8 mouse cellular contexts compared by ENCODE assay signal in the genomic region with DNA sequence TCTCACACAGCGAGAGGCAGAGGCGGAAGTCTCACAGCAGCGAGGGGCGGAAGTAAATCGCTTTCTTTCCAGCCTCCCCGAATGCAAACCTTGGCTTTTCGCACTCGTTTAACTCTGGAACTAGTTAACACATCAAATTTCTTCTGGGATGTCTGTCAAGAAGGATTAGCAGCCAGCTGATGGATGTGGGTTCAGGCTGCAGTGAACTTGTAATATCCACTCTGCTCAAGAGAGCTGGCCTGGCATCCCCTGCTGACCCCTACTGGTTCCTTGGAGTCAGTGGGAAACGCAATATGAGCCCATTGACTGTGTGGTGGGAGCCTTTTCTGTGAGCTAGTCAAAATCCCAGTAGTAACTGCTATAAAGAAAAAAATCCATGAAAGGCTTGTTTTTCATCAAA.
DNase-seq lines count a peak whose midpoint lies in the region; ATAC-seq and TF ChIP-seq lines count a peak whose summit lies in the region.

No protein-coding gene starts in this region.

- no peaks in the 10 kb centered on the region for H3K27me3 ChIP-seq in forebrain, embryonic 13.5 days
- no peaks in the 10 kb centered on the region; the same call in 1 of the 2 replicates for H3K27me3 ChIP-seq in limb, embryonic 14.5 days (ENCODE audit: control insufficient read depth, insufficient read depth, low read length)

- DNase-seq in kidney, postnatal 4 days: peak; percentile 20 to 37
- DNase-seq in kidney, adult 8-10 months: no peak
- peak; percentile 53 for DNase-seq in limb, embryonic 14.5 days (ENCODE audit: low spot score)
- DNase-seq in retina, postnatal 1 day: peak; percentile 50
- DNase-seq in thymus, postnatal 25 days: no peak
- no peak for DNase-seq in urinary bladder, postnatal 25 days (ENCODE audit: low spot score)
- no peak for DNase-seq in right cerebral cortex, adult 2 months (ENCODE audit: low spot score in 2 of 2)

- no peak for ATAC-seq in forebrain, embryonic 13.5 days
- no peak for ATAC-seq in limb, embryonic 14.5 days (ENCODE audit: low FRiP score, low read depth)

- no peaks in the 10 kb centered on the region for H3K36me3 ChIP-seq in forebrain, embryonic 13.5 days (ENCODE audit: poor library complexity, severe bottlenecking)
- no peaks in the 10 kb centered on the region for H3K36me3 ChIP-seq in limb, embryonic 14.5 days (ENCODE audit: control insufficient read depth, insufficient read depth, low read length)

- H3K4me2 ChIP-seq in forebrain, embryonic 13.5 days: peak overlapping the region; percentile 29
- H3K4me2 ChIP-seq in limb, embryonic 14.5 days (replicated peaks; ENCODE audit: low read depth, low read length, severe bottlenecking): peak overlapping the region; percentile 37

- H3K27ac ChIP-seq in forebrain, embryonic 13.5 days: no peak overlapping the region
- no peak overlapping the region for H3K27ac ChIP-seq in limb, embryonic 14.5 days (replicated peaks; ENCODE audit: low read depth, low read length)

- no peak overlapping the region for H3K4me3 ChIP-seq in forebrain, embryonic 13.5 days
- peak overlapping the region; percentile 19; the same call in 1 of the 2 replicates for H3K4me3 ChIP-seq in limb, embryonic 14.5 days (replicated peaks; ENCODE audit: low read length)

- H3K9me3 ChIP-seq in forebrain, embryonic 13.5 days (replicated peaks): no peaks in the 10 kb centered on the region
- no peaks in the 10 kb centered on the region for H3K9me3 ChIP-seq in limb, embryonic 14.5 days (ENCODE audit: control insufficient read depth, low read length)

- no peak overlapping the region for H3K9ac ChIP-seq in forebrain, embryonic 13.5 days
- no peak overlapping the region for H3K9ac ChIP-seq in limb, embryonic 14.5 days (ENCODE audit: low read depth, low read length, severe bottlenecking)

- peaks cover 3% of the 10 kb centered on the region; the same call in 1 of the 2 replicates for H3K4me1 ChIP-seq in forebrain, embryonic 13.5 days
- H3K4me1 ChIP-seq in limb, embryonic 14.5 days (ENCODE audit: control insufficient read depth, insufficient read depth, low read length): no peaks in the 10 kb centered on the region

- TF ChIP-seq POLR2A in limb, embryonic 14.5 days (IDR thresholded peaks at IDR 0.05; ENCODE audit: borderline replicate concordance, extremely low read depth, insufficient read depth, insufficient read length): no peak

- 23% methylated on average over 9 of the region's 9 CpGs for whole genome bisulfite sequencing in forebrain, embryonic 13.5 days
- 10% methylated on average over 9 of the region's 9 CpGs for WGBS in limb, embryonic 14.5 days

Comparison
In these comparisons a context has a peak if more than half of its experiments do, and no peak if none do; other contexts are left out.
1. DNase-seq: peak in kidney, postnatal 4 days (2 of 2), limb, embryonic 14.5 days (single experiment) and retina, postnatal 1 day (single experiment); none in kidney, adult 8-10 months (0 of 2), thymus, postnatal 25 days (single experiment), urinary bladder, postnatal 25 days (single experiment) and right cerebral cortex, adult 2 months (0 of 2).